Mouse (Mus musculus) cortical plate, adult 2 months (tissue): ENCODE data around the gene Cyp2b10.

Source experiments
- CTCF ChIP-seq: fragments of 200-500 bp; IDR thresholded peaks from 2 replicates; pipeline ENCODE4 v1.5.1; 2011; ENCODE audit warnings: mild to moderate bottlenecking, control low read depth, low read length; ENCODE audit not compliant: insufficient read depth; ENCODE audit errors: extremely low read depth
- POLR2A ChIP-seq: fragments of 200-500 bp; IDR thresholded peaks from 2 replicates; pipeline ENCODE4 v1.6.1; 2011; ENCODE audit warnings: mild to moderate bottlenecking, low read length, control low read depth; ENCODE audit not compliant: insufficient read depth; ENCODE audit errors: extremely low read depth

- TF ChIP-seq POLR2A (no peak), CTCF (no peak)
These were observed 47.9 kb downstream of the Cyp2b10 start for GRCm38 (mm10) chr7:25945274-25945673.
